Mouse (Mus musculus): ENCODE results near the gene Pcnx2. TPM values are rescaled to one million over a fixed set of nuclear protein-coding genes. Genes with fewer than 3 reads are reported as not detected.
A peak's percentile ranks its signal among the peaks of the same experiment; 100 is the strongest.

Gene Pcnx2
- total and polyA plus RNA-seq, 3 experiments, result 0.34 to 0.86 (median 0.36) TPM

DNA sequence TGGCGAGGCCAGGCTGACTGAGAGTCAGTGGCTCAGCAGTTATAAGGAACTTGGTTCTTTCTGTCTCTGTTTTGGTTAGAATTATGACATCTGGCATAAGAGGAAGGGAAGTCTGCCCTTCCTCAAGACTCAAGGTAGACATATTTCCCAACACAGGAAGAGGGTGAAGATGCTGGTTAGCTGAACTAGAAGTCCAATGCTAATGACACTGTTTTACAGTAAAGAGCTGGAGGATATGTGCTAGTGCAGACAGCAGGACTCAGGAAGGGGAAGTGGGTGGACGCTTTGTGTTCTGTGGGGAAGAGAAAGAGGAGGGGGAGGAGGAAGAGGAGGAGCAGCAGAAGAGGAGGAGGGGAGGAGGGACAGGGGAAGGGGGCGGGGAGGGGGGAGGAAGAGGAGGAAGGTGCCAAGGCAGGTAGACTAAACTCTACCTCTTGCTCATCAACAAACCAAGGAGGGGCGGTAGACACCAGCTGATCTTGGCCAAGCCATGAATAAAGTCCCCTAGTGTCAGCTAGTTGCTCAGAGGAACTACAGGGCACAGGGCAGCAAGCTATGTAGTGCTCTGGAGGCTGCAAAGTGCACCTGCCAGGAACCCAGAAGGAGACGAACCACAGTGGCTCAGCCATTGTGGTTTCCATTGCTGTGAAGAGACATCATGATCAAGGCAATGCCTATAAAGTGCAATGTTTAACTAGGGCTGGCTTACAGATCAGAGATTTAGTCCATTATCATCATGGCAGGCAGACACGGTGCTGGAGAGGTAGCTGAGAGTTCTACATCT, 172.9 kb downstream of the Pcnx2 start:
- TF ChIP-seq CTCF (IDR thresholded peaks at IDR 0.05) (no peak), EP300 (IDR thresholded peaks at IDR 0.05; ENCODE audit: insufficient read depth, low read depth, low read length) (no peak), POLR2A (IDR thresholded peaks at IDR 0.05; ENCODE audit: insufficient read depth, low read depth, low read length) (no peak)
- WGBS, result 67% methylated on average over 6 of the region's 6 CpGs
- no peak overlapping the region for H3K4me3 ChIP-seq
- H3K27me3 ChIP-seq (ENCODE audit: control insufficient read depth, insufficient read depth, low read length), result no peaks in the 10 kb centered on the region
- H3K9ac ChIP-seq (ENCODE audit: low read depth, low read length), result no peak overlapping the region
- no peaks in the 10 kb centered on the region for H3K36me3 ChIP-seq (ENCODE audit: control insufficient read depth, insufficient read depth, low read length)
- intact Hi-C loops (cut with DNase I), result no loop called here
- H3K79me2 ChIP-seq (replicated peaks; ENCODE audit: control insufficient read depth, insufficient read depth, low read length), result no peaks in the 10 kb centered on the region
- H3K27ac ChIP-seq, result no peak overlapping the region
- no peaks in the 10 kb centered on the region for H3K4me1 ChIP-seq (ENCODE audit: control insufficient read depth, insufficient read depth, low read length)
- peak in 1 of 2 experiments; percentile 20 for DNase-seq

DNA sequence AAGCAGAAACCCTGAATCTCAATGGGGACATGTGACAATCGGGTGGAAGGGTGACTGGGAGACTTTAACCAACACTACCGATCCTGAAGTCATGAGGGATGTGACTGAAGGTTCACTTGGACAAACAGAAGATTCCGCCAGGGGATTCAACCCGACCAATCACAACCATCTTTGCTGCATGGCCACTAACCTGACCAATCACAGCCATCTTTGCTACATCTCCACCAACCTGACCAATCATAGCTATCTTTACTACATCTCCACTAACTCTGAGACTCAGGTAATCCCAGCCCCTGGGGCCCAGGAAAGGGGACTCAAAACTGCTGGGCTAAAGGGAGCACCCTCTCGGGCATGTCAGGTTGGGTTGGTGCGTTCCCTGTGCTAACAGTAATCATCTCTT, 174.7 kb downstream of the Pcnx2 start:
- Histone ChIP-seq H3K4me3 (no peak overlapping the region), H3K9ac (ENCODE audit: low read depth, low read length) (no peak overlapping the region), H3K79me2 (replicated peaks; ENCODE audit: control insufficient read depth, insufficient read depth, low read length) (no peaks in the 10 kb centered on the region), H3K27me3 (ENCODE audit: control insufficient read depth, insufficient read depth, low read length) (no peaks in the 10 kb centered on the region), H3K4me1 (ENCODE audit: control insufficient read depth, insufficient read depth, low read length) (no peaks in the 10 kb centered on the region), H3K27ac (no peak overlapping the region), H3K36me3 (ENCODE audit: control insufficient read depth, insufficient read depth, low read length) (no peaks in the 10 kb centered on the region)
- no peak for TF ChIP-seq EP300 (IDR thresholded peaks at IDR 0.05; ENCODE audit: insufficient read depth, low read depth, low read length)
- no peak for TF ChIP-seq CTCF (IDR thresholded peaks at IDR 0.05)
- TF ChIP-seq POLR2A (IDR thresholded peaks at IDR 0.05; ENCODE audit: insufficient read depth, low read depth, low read length), result no peak
- DNase-seq, result no peak
- intact Hi-C loops (cut with DNase I), result loop anchor here (2.0 kb wide), 1 partner anchor 59 kb away; no protein-coding TSS in a partner anchor
- WGBS, result 94% methylated on average over 6 of the region's 6 CpGs

DNA sequence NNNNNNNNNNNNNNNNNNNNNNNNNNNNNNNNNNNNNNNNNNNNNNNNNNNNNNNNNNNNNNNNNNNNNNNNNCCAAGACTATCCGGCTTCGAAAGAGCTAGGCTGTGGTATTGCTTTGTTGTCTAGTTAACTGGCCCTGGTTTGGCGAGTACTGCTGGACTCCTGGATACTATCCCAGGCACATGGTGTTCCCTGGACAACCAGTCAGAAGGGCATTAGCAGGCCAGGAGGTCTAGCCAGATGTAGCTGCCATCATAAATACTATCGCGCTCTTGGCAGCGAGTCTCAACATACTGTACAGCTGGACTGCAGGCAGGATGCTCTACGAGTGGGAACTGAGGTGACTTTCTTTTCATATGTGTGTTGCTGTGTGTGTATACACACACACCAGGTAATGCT, 175.4 kb downstream of the Pcnx2 start:
- intact Hi-C loops (cut with DNase I), result loop anchor here (2.0 kb wide), 1 partner anchor 58 kb away; no protein-coding TSS in a partner anchor
- Histone ChIP-seq H3K9ac (ENCODE audit: low read depth, low read length) (no peak overlapping the region), H3K27ac (no peak overlapping the region), H3K4me3 (no peak overlapping the region), H3K36me3 (ENCODE audit: control insufficient read depth, insufficient read depth, low read length) (no peaks in the 10 kb centered on the region), H3K79me2 (replicated peaks; ENCODE audit: control insufficient read depth, insufficient read depth, low read length) (no peaks in the 10 kb centered on the region), H3K27me3 (ENCODE audit: control insufficient read depth, insufficient read depth, low read length) (no peaks in the 10 kb centered on the region), H3K4me1 (ENCODE audit: control insufficient read depth, insufficient read depth, low read length) (no peaks in the 10 kb centered on the region)
- 76% methylated on average over 7 of the region's 7 CpGs for WGBS
- peak in 1 of 2 experiments; percentile 66 for DNase-seq
- TF ChIP-seq POLR2A (IDR thresholded peaks at IDR 0.05; ENCODE audit: insufficient read depth, low read depth, low read length), result no peak
- TF ChIP-seq CTCF (IDR thresholded peaks at IDR 0.05), result no peak
- TF ChIP-seq EP300 (IDR thresholded peaks at IDR 0.05; ENCODE audit: insufficient read depth, low read depth, low read length), result no peak

DNA sequence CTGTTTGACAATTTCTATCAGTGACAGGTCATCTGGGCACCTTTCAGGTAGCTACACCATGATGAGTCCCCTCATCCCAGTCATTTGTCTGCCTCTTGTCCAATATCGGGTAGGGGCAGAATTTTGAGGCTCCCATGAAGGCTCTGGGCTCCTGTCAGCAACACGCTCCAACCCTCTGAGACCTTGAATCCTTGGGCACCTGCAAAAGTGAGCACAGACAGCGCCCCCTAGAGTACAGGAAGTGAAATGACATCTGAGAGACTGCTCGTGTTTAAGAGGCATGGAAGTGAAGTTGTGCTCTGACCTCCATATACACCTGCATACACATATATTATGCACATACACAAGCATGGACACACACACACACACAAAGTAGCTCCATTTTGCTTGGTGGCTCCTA, 179.2 kb downstream of the Pcnx2 start:
- H3K4me3 ChIP-seq, result no peak overlapping the region
- intact Hi-C loops (cut with DNase I), result no loop called here
- WGBS, result 72% methylated on average over 4 of the region's 4 CpGs
- H3K27ac ChIP-seq, result no peak overlapping the region
- H3K79me2 ChIP-seq (replicated peaks; ENCODE audit: control insufficient read depth, insufficient read depth, low read length), result no peaks in the 10 kb centered on the region
- H3K4me1 ChIP-seq (ENCODE audit: control insufficient read depth, insufficient read depth, low read length), result no peaks in the 10 kb centered on the region
- H3K27me3 ChIP-seq (ENCODE audit: control insufficient read depth, insufficient read depth, low read length), result no peaks in the 10 kb centered on the region
- TF ChIP-seq CTCF (IDR thresholded peaks at IDR 0.05), result peak; percentile 58
- no peak for TF ChIP-seq EP300 (IDR thresholded peaks at IDR 0.05; ENCODE audit: insufficient read depth, low read depth, low read length)
- no peak for DNase-seq
- H3K36me3 ChIP-seq (ENCODE audit: control insufficient read depth, insufficient read depth, low read length), result no peaks in the 10 kb centered on the region
- no peak overlapping the region for H3K9ac ChIP-seq (ENCODE audit: low read depth, low read length)

DNA sequence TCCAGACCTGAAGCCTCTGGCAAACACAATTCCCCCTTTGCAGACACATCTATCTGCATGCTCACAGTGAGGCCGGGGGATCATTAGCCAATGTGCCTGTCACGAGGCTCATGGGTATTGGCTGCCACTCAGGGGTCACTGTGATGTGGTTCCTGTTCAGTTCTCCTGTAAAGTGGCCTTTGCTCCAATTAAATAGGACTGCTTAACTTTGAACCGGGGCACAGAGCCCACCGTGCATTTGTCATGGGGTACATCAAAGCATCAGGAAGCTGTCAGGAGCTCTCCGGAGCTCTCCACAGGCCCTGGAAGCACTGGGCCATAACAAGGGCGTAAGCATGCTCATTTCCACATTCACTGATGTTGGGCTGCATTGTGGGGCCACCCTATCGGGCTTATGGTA, 181.5 kb downstream of the Pcnx2 start:
- DNase-seq, result no peak
- Histone ChIP-seq H3K27ac (no peak overlapping the region), H3K36me3 (ENCODE audit: control insufficient read depth, insufficient read depth, low read length) (no peaks in the 10 kb centered on the region), H3K79me2 (replicated peaks; ENCODE audit: control insufficient read depth, insufficient read depth, low read length) (no peaks in the 10 kb centered on the region), H3K4me3 (no peak overlapping the region), H3K27me3 (ENCODE audit: control insufficient read depth, insufficient read depth, low read length) (no peaks in the 10 kb centered on the region), H3K9ac (ENCODE audit: low read depth, low read length) (no peak overlapping the region), H3K4me1 (ENCODE audit: control insufficient read depth, insufficient read depth, low read length) (no peaks in the 10 kb centered on the region)
- intact Hi-C loops (cut with DNase I), result no loop called here
- 61% methylated on average over 7 of the region's 7 CpGs for WGBS
- no peak for TF ChIP-seq CTCF (IDR thresholded peaks at IDR 0.05)
- TF ChIP-seq EP300 (IDR thresholded peaks at IDR 0.05; ENCODE audit: insufficient read depth, low read depth, low read length), result no peak
- no peak for TF ChIP-seq POLR2A (IDR thresholded peaks at IDR 0.05; ENCODE audit: insufficient read depth, low read depth, low read length)

DNA sequence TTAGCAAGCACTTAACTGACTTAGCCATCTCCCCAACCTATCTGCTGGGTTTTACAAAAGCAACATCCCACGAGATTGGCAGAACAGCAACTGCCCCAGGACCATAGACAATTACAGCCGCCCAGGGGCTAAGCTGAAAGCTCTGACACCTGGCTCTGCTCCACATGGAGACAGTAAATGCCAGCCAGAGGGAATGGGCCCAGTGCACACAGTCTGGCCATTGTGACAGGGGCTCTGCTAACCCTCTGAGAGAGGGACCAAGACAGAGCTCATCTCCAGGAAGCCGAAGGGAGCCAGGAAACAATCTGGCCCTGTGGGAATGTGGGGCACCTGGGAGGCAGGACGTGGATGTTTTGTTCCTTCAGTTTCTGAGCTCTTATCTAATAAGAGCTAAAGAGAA, 181.9 kb downstream of the Pcnx2 start:
- intact Hi-C loops (cut with DNase I), result no loop called here
- no peaks in the 10 kb centered on the region for H3K27me3 ChIP-seq (ENCODE audit: control insufficient read depth, insufficient read depth, low read length)

More for the DNA sequence above, 181.9 kb downstream of the Pcnx2 start:
- Histone ChIP-seq H3K36me3 (ENCODE audit: control insufficient read depth, insufficient read depth, low read length) (no peaks in the 10 kb centered on the region), H3K27ac (no peak overlapping the region), H3K9ac (ENCODE audit: low read depth, low read length) (no peak overlapping the region), H3K4me1 (ENCODE audit: control insufficient read depth, insufficient read depth, low read length) (no peaks in the 10 kb centered on the region), H3K79me2 (replicated peaks; ENCODE audit: control insufficient read depth, insufficient read depth, low read length) (no peaks in the 10 kb centered on the region), H3K4me3 (no peak overlapping the region)
- WGBS, result 46% methylated on average over 4 of the region's 4 CpGs
- no peak for DNase-seq
- no peak for TF ChIP-seq POLR2A (IDR thresholded peaks at IDR 0.05; ENCODE audit: insufficient read depth, low read depth, low read length)
- TF ChIP-seq EP300 (IDR thresholded peaks at IDR 0.05; ENCODE audit: insufficient read depth, low read depth, low read length), result no peak
- no peak for TF ChIP-seq CTCF (IDR thresholded peaks at IDR 0.05)

Measured in heart, adult 2 months (tissue).